Mouse (Mus musculus) retina, postnatal 1 day (tissue): ENCODE results near the gene Vps13a.
A peak's percentile ranks its signal among the peaks of the same experiment; 100 is the strongest.

Experiments used
- DNase-seq: peaks from one replicate; pipeline ENCODE4 v3.0.0-alpha.2; 2012

Gene Vps13a

DNA sequence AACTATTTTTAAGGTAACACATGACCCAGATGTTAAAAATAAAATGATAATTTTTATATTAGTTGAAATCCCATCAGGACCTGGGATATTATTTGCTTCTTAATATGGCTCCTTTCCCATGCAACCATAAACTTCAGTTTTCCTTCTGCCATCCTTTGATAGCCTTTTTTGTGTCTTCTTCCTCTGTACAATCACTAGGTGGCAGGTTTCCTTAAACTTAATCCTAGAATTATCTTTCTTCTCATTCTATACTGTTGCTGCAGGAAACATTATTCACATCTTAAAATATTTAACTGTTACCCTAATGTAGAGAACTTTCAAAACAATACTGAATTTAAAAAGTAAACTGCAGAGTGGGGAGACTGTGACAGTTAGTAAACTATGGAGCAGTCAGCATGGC lies 24.9 kb downstream of the Vps13a start:
- DNase-seq = no peak

GRCm38 (mm10) chr19:16755226-16755625 lies 25.5 kb downstream of the Vps13a start:
- DNase-seq = no peak

DNA sequence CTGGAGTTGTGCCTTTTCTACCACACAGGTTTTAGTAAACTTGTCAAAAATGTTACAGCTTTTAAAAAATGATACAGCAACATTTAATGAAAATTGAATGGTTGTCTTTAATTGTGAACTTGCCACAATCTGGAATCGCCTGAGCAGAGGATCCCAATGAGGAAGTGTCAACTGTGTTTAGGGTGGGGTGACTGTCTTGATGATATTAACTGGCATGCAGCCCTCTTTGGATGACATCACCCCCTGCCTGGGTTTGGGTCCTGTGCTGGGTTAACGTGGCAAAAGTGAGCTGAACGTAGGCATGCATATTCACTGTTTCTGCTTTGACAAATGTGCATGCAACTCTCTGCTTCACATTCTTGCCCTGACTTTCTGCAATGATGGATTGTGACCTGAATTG lies 27.6 kb downstream of the Vps13a start:
- no peak for DNase-seq

DNA sequence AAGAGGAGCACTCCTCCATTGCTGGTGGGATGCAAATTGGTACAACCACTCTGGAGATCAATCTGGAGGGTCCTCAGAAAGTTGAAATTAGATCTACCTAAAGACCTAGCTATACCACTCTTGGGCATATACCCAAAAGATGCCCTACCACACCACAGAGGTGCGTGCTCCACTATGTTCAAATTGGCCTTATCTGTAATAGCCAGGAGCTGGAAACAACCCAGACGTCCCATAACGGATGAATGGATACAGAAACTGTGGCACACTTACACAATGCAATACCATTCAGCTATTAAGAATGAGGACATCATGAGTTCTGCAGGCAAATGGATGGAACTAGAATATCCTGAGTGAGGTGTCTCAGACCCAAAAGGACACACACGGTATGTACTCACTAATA lies 43.9 kb downstream of the Vps13a start:
- no peak for DNase-seq

DNA sequence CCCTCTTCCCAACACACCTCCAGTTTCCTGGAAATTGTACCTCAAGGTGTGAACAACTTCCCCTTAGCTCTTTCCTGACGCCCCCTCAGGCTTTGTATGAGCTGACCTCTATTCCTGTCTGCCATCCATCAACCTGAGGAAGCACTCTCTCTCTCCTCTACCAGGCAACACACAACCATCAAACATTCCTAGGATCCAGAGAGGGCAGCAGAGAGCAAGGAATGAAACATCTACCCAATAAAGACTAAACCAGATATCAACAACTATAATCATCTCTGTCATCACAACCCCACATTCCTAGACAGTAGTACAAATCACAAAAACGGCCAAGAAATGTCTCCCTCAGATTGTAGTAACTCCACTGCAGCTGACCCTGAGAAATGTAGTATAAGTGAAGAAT lies 52.0 kb downstream of the Vps13a start:
- DNase-seq = peak; percentile 23

DNA sequence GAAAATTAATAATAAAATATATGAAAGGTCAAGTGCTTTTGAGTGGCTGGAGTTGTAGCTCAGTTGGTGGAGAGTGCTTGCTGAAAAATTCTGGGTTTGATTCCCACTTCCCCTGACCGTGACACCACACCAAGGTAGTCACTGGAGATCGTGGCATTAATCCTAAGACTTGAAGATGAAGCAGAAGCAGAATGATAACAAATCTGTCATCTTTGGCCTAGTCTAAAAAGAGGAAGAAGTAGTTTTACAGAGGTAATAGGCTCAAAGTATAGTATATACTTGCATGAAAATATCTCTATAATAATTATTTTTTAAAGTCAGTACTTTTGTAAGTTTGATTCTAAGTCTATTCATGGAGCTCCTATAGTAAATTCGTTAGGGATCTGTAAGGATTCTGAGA lies 65.5 kb downstream of the Vps13a start:
- DNase-seq = no peak

- DNase-seq = no peak
Observed at GRCm38 (mm10) chr19:16701790-16702189, 78.9 kb downstream of the Vps13a start.

DNA sequence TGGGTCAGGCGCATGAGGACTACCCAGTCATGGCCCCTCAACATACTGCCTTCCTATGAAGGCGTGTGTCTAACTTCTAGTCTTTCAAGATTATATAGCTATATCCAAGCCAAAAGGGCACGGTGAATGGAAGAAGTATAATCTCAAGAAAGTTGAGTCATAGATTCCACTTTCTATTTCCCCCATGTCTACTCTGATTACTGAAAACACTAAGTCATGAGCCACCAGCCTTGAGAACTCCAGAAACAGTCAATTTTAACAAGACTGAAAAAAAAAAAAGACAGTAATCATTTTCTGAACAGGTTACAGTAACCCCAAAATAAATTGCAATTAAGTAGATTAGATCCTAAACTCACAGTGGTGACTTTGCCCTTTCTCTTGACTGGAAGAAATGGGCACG lies 95.8 kb downstream of the Vps13a start:
- DNase-seq = no peak

- no peak for DNase-seq
Observed at GRCm38 (mm10) chr19:16684210-16684609, 96.5 kb downstream of the Vps13a start.

DNA sequence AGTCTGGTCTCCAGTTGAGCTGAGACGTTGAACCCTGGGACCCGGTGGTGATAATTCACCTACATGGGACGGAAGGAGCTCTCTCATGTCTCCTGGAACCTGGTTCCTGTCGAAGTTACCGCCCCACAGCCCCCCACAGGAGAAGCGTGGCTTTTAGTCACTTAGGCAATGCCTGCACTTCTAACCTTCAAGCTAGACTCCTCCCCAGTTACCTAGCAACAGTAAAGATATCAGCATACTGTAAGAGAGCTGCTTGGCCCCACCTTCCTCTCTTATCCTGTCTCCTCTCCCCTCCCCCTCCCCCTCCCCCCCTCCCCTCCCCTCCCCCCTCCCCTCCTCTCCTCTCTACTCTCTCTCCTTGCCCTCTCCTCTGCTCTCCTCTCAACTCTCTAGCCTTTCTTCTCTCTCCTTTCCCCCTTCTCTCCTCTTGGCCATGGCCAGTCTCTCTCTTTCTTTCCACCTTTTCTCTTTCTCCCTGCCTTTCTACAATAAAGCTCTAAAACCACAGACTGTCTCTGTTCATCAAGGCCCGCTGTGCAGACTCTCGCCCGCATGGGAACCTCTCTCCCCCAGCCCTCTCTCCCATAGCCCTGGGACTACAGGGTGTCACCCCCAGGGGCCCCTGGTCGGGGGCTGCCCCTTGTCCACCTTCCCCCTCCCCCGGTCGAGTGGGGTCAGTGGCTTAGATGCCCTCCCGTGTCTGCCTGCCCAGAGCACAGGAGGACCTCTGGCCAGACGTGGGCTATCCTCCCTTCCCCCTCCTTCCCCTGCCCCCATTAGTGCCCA lies 154.9 kb downstream of the Vps13a start:
- no peak for DNase-seq

GRCm38 (mm10) chr19:16624994-16625393 lies 155.7 kb downstream of the Vps13a start:
- no peak for DNase-seq

DNA sequence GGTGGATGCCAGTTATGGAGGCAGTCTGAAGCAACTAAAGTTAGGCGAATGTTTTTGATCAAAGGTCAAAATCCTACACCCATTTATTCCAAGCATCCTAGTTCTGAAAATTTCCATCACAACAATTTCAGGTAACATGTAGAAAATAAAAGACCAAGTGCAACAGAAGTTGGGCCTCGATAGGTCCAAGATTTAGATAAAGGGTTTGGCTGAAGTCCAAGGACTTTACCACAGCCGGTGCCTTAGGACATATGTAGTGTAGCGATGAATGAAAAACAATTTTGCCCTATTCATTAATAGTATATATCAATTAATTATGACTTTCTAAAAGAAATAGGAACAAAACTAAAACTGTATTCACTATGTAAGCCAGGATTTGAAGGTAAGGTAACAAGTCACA lies 157.6 kb downstream of the Vps13a start:
- no peak for DNase-seq

DNA sequence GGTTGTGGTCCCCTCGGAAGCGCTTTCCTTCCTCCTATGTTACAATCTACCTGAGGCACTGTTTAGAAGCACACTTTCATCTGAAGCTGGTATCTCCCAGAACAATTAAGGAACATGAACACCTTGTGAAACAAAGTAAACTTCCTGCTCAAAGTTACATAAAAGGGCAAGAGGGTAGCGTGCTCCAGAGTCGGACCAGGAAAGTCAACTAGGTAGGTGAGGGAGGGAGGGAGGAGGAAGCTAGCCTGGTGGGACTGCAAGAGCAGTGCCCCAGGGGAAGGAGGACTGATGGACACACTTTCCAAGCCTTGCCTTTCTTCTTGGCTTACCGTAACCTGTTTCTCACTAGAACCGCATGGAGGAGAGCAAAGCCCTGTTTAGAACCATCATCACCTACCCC lies 173.1 kb downstream of the Vps13a start:
- DNase-seq = no peak

GRCm38 (mm10) chr19:16602026-16602425 lies 178.7 kb downstream of the Vps13a start:
- no peak for DNase-seq

DNA sequence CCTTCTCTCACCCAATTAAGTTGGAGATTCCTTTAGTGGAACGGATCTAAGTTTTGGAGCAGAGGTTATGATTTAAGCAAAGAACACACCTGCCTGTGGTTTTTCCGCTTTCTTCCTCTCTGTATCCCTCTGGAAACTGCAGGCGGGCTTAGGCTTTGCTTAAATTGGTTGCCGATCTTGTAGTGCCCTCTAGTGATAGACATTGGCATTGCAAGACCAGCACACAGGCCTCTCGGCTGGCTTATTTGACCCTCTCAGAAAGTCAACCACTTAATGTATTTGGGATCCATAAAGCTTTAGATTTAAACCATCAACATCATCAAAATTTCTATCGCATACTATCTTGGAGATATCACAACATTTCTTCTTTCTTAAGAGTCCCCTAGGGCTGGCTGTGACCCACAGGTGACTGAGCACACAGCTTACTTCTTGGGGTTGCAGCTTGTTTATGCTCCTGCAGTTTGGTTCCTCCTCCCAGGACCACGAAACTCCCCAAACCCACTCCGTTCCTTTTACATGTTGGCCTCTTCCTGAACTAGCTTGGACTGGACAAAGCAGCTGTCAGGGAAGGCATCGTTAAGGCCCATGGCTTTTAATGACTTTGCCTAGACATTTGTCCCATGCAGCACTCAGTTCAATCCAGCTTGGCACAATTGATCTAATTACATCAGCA lies 181.3 kb downstream of the Vps13a start:
- DNase-seq = peak; percentile 89

- DNase-seq = peak; percentile 80
Observed at GRCm38 (mm10) chr19:16598653-16599297, 182.0 kb downstream of the Vps13a start.

- no peak for DNase-seq
Observed at GRCm38 (mm10) chr19:16597216-16597615, 183.5 kb downstream of the Vps13a start.

DNA sequence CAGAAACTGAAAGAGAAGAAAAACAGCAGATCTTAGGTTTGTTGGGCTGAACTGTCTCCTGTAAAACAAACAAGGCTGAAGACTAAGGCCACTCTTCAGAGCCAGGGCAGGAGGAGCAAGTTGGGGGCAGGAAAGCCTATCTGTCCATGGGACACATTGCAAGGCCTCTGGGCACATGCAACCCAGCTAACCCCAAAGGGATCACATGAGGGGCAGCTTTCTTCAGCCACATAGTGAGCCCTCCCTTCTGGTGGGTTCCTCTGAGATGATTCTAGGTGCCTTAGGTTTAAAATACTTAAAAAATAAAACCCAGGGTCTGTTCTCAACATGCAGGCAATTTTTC lies 186.8 kb downstream of the Vps13a start:
- no peak for DNase-seq

GRCm38 (mm10) chr19:16593256-16593974 lies 187.3 kb downstream of the Vps13a start:
- no peak for DNase-seq

- peak; percentile 67 for DNase-seq
Observed at GRCm38 (mm10) chr19:16585379-16585778, 195.4 kb downstream of the Vps13a start.

DNA sequence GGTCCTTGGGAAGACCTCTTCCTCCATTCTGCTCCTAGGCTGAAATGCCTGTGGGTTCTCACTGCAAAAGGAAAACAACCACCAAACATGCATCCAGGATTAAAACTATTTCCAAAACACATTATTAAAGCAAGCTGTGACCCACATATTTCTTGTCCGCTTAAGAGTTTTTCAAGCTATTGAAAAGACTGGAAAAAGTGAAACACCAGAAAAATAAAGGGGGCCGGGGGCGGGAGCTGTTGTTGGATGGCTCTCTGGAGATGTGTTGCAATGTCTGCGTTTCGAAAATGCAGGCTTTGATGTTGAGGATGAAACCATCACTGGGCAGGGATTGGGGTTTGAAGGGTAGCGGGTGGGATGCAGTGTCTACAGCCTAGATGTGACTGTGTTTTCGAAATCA lies 196.2 kb downstream of the Vps13a start:
- DNase-seq = no peak

DNA sequence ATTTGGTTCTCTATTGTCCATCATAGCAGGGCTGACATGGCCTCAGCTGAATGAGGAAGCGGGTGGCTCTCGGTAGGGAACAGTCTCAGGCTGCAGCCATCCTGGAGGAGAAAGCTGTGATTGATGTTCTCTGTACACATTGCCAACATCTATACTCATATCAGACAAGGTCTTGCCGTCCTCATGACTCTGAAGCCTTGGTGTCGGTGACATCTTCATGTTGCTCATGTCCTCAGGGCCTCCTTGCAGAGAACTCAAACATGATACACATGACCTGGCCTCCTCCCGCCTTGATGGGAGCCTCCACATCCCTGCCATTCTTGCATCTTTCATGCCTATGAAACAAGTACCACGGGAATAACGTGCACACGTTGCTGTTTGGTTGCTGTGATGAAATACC lies 200.2 kb downstream of the Vps13a start:
- no peak for DNase-seq

GRCm38 (mm10) chr19:16579656-16580260 lies 201.0 kb downstream of the Vps13a start:
- no peak for DNase-seq
